In genomic region chr14:30801756-30802155, GRCm38 (mm10) we compare ENCODE assay signal across 24 mouse cellular contexts.
"Had no signal": no experiment of that assay in that cellular context is flagged by ENCODE, and none has a peak within 500 bp of the region (broad histone marks: within the 10 kb centered on the region; RNA-seq: fewer than 3 reads in every experiment).

No protein-coding gene starts in this region.

- H3K4me3 ChIP-seq: heart, embryonic 10.5 days; heart, embryonic 12.5 days; hindbrain, embryonic 13.5 days; hindbrain, embryonic 15.5 days; kidney, embryonic 15.5 days; layer of hippocampus, adult 2 months; left cerebral cortex, adult 2 months; limb, embryonic 10.5 days; limb, embryonic 12.5 days had no signal

- H3K4me1 ChIP-seq: heart, embryonic 10.5 days; heart, embryonic 12.5 days; hindbrain, embryonic 13.5 days; hindbrain, embryonic 15.5 days; kidney, embryonic 15.5 days; limb, embryonic 10.5 days; limb, embryonic 12.5 days had no signal

- DNase-seq: forebrain, postnatal 0 days; gastrocnemius, postnatal 10 days; gastrocnemius, postnatal 25 days; heart, adult 18-20 months; heart, postnatal 10 days; heart, postnatal 36 days; kidney, adult 11 months; kidney, adult 2 months; kidney, adult 9 months; kidney, postnatal 14 days; kidney, postnatal 36 days; liver had no signal

- H3K27ac ChIP-seq: heart, embryonic 10.5 days; hindbrain, embryonic 13.5 days; hindbrain, embryonic 15.5 days; hindbrain, postnatal 0 days; kidney, embryonic 15.5 days; kidney, postnatal 0 days; layer of hippocampus, adult 2 months; left cerebral cortex, adult 2 months; limb, embryonic 10.5 days; limb, embryonic 12.5 days had no signal

- ATAC-seq: forebrain, postnatal 0 days; hindbrain, postnatal 0 days; intestine, embryonic 16.5 days had no signal

- H3K27me3 ChIP-seq: heart, embryonic 12.5 days; hindbrain, embryonic 13.5 days; hindbrain, embryonic 15.5 days; kidney, embryonic 15.5 days; limb, embryonic 12.5 days had no signal

- H3K9ac ChIP-seq: forebrain, postnatal 0 days; heart, embryonic 12.5 days; hindbrain, embryonic 13.5 days; hindbrain, embryonic 15.5 days; kidney, embryonic 15.5 days; limb, embryonic 12.5 days had no signal

- H3K9me3 ChIP-seq: heart, embryonic 10.5 days; heart, embryonic 12.5 days; hindbrain, embryonic 13.5 days; hindbrain, embryonic 15.5 days; kidney, embryonic 15.5 days; limb, embryonic 10.5 days; limb, embryonic 12.5 days had no signal

- H3K4me2 ChIP-seq: heart, embryonic 12.5 days; hindbrain, embryonic 13.5 days; hindbrain, embryonic 15.5 days; kidney, embryonic 15.5 days; limb, embryonic 12.5 days had no signal
